Mouse (Mus musculus): Measurements from ENCODE around the gene Mettl1.

The Mettl1 gene

DNA sequence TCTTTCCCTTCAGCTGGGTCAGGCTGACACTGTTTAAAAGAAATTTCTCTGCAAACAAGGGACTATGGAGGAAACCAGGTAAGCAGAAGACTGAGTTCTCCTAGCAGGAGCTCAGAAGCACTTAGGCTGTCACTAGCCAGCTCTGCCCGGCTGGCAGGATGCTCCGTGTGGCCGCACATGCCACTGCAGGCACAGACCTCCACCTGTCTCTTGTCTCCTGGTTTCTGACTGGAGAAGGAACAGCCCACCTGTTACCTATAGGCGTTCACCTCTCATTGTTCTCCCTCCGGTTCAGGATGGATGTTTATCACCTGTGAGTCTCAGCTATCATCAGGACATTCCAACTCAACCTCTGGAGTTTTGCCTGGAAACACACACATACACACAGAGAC lies 42.7 kb downstream of the Mettl1 start:
- no peak for DNase-seq (ENCODE audit: low read depth, low spot score)

DNA sequence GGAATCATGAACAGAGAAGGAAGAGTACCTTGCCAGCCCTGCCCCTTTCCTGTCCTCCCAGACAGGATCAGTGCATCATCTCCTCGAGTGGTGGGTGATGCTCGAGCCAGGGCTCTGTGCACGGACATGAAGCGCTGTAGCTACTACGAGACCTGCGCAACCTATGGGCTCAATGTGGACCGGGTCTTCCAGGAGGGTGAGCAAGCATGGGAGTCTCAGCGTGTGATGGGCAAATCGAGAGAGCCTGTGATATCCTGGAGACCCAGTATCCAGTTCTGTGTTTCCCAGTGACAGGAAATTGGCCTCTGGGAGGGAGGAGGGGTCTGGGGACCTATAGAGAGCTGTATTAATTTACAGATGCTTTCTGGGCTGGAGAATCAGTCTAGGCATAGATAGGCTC lies 43.8 kb downstream of the Mettl1 start:
- no peak for DNase-seq (ENCODE audit: low read depth, low spot score)

- no peak for DNase-seq (ENCODE audit: low read depth, low spot score)
These were observed 44.4 kb downstream of the Mettl1 start for GRCm38 (mm10) chr10:127085633-127086032.

DNA sequence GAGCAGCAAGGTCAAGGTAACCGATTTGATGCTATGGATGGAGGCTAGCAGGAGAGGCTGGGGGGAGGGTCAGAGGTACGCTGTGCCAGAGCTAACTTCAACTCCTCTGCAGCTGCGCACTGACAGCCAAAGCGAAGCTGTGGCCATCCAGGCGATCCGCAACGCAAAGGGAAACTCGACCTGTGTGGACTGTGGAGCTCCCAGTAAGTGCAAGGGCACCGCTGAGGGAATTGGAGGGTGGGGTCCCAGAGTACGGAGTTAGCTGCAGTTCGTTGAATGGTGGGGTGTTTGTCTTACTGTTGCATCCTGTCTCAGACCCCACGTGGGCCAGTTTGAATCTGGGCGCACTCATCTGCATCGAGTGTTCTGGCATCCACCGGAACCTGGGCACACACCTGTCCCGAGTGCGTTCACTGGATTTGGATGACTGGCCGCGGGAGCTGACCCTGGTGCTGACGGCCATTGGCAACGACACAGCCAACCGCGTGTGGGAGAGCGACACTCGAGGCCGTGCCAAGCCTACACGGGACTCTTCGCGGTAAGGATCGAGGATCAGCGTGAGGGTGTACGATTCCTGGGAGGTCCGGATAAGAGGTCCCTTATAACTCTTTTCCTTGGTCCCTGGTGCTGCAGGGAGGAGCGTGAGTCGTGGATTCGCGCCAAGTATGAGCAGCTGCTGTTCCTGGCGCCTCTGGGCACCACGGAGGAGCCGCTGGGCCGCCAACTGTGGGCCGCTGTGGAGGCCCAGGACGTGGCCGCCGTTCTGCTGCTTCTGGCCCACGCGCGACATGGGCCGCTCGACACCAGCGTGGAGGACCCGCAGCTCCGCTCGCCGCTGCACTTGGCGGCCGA lies 49.6 kb downstream of the Mettl1 start:
- DNase-seq (ENCODE audit: low read depth, low spot score), result no peak

DNA sequence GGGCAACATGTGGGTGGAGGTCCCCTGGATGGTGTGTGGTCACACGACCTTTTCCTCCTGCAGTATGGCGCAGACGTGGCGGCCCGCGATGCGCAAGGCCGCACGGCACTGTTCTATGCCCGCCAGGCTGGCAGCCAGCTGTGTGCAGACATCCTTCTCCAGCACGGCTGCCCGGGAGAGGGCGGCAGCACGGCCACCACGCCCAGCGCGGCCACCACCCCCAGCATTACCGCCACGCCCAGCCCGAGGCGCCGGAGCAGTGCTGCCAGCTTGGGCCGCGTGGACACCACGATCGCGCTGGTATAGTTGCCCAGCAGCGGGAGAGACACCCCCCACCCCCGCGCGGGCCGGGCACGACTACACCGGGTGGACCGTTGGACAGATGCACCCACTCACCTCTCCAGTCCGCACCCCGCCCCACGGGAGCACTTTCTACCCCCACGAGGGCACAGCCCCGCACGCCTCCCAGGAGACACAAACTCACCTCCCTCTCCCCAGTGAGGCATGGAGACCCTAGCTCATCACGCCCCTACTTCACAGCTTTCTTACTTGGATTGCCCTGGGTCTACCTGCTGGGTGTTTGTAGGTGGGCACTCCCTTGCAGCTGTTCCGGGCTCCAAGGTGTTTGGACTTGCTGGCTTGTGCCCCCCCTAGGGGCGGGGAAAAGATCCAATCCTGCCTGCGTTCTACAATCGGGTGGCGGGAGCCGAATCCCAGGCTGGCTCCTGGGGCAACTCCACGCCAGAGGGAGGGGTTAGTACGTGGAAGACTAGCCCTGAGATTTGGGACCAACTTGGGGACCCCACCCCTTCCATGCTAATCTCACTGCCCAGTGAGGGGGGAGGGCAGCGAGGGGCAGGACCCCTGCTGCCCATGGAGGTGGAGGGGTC lies 50.5 kb downstream of the Mettl1 start:
- DNase-seq (ENCODE audit: low read depth, low spot score), result no peak

DNA sequence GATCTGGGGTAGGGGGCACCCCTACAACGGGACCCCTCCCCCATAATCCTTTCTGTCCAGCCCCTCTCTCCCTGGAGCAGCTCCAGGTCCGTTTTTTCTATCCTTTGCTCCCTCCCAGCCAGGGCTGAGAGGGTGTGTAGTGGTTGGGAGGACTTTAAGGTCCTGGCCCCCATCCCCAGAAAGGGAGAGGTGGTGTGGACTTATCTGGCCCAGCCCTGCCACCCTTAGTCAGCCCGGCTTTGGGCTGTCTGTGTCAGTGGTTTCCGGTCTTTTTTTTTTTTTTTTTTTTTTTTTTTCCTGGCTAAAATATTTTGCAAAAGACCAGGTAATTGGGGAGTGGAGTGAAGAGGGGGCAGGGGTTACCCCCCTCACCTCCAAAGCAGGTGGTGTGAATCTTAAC lies 51.5 kb downstream of the Mettl1 start:
- DNase-seq (ENCODE audit: low read depth, low spot score), result no peak

DNA sequence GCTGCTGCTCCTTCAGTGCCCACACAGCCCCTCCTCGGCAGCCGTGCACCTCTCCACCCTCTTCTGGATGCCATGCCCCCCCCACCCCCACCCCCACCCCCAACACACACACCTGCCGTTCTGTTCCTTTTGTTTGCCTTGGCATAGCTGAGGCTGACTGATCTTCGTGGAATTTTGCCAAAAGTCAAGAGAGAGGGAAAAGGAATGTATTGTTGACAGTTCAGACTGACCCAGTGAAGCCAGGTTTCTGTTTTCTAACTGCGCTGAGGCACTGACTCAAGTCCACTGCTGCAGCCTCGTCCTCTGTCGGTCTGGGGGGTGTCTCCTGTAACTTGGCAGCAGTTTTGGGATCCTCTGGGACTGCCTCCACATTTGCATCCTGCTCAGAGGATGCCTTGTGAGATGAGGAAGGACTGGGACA lies 53.2 kb downstream of the Mettl1 start:
- no peak for DNase-seq (ENCODE audit: low read depth, low spot score)

All from telencephalon, adult 2 months (tissue).